Mouse (Mus musculus) CD4-positive, CD25-positive, alpha-beta regulatory T cell, adult 4 months (primary cell): ENCODE results near the gene Itga8. TPM values are rescaled to one million over a fixed set of nuclear protein-coding genes. Genes with fewer than 3 reads are reported as not detected.

Experiments
- ATAC-seq: one replicate; pipeline ENCODE4 v1.8.0; 2017
- polyA plus RNA-seq, 2 experiments: library from polyadenylated mRNA; unstranded; fragments of 100-300 nt; shearing (Covaris generic); gene quantifications; one replicate each; pipeline ENCODE4 v1.2.1; 2017

Gene Itga8
- polyA plus RNA-seq, 2 experiments from 2014 or later, result not detected

GRCm38 (mm10) chr2:12293458-12293857 is 8.3 kb downstream of the Itga8 start:
- ATAC-seq, result no peak

GRCm38 (mm10) chr2:12292023-12292820 is 9.5 kb downstream of the Itga8 start:
- no peak for ATAC-seq

- ATAC-seq, result no peak
These were observed 11.5 kb downstream of the Itga8 start for GRCm38 (mm10) chr2:12290235-12290634.

- ATAC-seq, result no peak
These were observed 13.9 kb downstream of the Itga8 start for GRCm38 (mm10) chr2:12287831-12288230.

DNA sequence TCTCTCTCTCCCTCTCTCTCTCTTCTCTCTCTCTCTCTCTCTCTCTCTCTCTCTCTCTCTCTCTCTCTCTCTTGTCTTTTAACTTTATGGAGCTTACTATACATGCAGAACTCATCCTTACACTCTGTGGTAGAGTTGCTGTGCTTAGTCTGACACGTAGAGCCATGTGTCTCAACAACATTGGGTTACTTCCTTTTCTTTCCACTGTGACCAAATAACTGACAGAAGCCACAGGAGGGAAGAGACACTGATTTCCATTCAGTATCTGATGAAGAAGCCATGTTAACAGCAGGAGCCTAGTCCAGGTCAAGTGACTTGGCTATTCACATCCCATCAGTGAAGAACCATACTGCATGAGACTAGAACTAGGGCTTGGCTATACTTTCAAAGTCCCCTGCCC is 21.1 kb downstream of the Itga8 start:
- ATAC-seq, result no peak

GRCm38 (mm10) chr2:12279070-12279612 is 22.6 kb downstream of the Itga8 start:
- no peak for ATAC-seq

DNA sequence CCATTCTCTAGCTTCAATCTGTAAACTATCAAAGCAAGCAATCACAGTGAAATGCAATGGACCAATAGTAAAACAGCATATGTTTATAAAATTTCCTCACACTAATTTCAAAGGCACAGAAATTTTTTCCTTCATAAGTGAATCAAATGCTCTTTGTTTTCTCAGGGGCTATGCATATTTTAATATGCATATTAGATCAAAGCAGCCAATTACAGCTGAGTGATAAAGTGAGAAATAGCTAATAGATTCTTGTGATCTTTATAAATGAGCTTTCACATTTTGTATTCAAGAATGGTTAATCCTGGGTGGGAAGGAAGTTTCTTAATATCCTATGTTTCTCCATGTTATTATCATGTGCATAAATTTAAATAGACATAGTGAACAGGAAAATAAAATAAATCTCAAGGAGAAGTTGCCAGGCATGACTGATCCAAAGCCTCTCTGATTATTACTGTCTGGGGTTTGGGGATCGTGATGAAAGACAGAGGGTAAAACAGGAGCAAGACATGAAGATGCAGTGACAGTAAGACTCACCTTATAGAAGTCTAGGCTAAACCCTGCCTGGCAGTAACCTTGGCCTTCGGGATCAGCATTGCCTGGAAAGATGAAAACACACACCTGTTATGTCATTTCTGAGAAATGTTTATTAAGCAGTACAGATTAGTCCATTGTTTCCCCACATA is 44.9 kb downstream of the Itga8 start:
- no peak for ATAC-seq

DNA sequence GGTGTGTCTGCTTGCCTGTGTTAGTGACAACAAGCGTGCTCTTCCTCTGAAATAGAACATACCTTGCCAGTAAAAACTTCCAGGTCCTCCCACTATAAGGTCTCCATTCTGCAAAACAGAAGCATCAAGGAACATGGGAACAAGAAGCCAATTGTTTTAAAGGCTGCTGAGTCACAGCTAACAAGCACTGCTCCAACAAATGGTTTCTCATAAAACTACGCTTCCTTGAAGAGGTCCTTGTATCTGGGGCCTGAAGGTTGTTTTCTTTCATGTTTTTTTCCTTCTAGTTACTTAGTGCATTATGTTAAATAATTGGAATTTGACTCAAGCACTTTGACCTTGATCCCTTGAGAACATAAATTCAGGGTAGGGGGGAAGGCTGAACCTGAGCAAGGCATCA is 45.8 kb downstream of the Itga8 start:
- no peak for ATAC-seq

DNA sequence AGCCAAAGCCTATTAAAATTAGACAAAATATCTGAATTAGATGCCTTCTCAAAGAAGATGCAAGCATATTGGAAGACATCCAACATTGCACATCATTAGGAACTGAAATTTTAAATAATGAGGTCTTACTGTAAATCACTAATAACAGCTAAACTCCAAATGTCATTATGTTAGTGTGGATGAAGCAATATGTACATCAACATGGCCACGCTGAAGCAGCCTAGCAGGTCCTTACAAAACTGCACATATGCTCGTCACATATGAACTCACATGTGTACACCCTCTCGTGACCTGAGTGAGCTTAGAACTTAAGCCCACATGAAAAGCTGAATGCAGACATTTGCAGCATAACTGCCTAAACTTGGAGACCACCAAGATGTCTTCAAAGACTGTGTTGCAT is 66.4 kb downstream of the Itga8 start:
- ATAC-seq, result no peak

DNA sequence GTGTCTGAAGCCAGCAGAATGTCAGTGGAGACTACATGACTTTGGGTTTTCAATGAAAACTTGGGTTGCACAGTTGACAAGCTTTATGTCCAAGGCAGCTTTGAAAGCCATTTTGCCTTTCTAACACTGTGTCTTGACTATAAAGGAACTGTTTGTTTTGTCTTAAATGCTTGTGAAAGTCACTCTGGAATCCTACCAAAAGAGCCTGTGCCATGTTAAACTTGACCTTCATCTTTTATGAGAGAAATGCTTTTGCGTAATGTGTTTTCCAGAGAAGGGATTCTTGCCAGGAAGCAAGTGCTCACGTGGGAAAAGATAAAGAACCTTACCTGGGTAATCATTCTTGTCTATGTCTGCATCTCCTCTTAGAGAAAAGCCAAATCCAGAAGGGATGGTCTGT is 72.0 kb downstream of the Itga8 start:
- ATAC-seq, result no peak

- no peak for ATAC-seq
These were observed 73.4 kb downstream of the Itga8 start for GRCm38 (mm10) chr2:12228335-12228734.

DNA sequence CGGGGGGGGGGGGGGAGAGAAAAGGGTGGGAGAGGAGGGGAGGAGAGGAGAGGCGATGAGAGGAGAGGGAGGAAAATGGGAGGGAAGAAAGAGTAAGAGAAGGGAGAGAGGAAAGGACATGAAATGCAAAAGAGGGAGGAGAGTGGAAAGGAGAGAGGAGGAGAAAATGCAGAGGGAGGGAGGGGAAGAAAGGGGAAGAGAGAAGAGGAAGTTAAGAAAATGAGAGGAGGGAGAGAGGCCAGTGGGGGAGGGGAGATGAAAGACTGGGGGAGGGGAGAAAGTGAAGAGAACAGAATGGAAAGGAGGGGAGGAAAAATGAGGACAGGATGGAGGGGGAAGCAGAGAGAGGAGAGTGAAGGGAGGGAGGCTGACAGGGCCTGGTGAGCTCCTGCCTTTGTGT is 74.5 kb downstream of the Itga8 start:
- no peak for ATAC-seq

DNA sequence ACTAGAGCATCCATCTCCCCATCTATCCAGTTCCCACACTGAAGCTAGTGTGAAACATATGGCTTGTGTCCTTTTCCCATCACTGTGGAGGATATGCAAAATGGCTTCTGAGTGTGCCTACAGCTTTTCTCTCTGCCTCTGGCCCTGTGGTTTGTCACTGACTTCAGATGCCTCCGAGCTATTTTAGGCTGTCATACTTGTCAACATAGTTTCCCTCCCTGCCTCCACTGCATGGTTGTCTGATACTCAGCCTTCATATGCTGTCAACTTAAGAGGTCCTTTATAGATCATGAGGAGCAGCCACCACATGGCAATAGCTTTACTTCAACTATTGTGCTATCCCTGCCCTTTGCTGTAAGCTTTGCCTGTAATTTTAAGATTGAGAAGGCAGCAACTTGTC is 75.4 kb downstream of the Itga8 start:
- no peak for ATAC-seq

DNA sequence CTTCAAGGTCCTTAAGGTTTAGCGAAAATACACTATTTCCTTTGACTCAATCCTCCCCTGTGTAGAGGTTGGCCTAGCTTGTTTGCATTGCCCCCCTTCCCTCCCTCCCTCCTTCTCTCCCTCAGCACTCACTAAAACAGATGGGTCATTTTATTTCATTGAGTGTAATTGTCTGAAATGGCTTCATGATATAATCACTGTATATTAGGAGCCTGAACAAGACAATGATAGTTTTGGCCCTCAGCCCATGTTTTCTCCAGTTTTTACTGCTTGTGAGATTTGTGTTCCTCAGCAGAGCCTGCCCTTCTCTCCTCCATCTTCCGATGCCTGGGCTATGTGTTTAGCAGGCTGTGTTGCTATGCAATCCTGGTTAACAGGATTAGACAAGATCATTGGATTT is 80.1 kb downstream of the Itga8 start:
- no peak for ATAC-seq

DNA sequence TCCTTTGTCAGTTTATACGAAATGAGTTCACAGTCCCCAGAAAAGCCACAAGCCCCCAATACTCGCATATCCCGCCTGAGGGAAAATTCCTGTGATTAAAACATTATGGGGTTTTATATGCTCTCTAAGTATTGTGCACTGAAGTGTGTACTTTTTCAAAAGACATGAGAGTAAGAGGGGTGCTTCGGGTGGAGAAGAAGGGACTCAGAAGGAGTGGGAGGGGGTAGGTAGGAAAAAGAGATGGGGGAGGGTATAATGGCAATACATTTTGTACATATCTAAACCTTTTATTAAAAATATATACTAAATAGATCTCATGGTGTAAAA is 88.3 kb downstream of the Itga8 start:
- ATAC-seq, result no peak

- no peak for ATAC-seq
These were observed 88.9 kb downstream of the Itga8 start for GRCm38 (mm10) chr2:12212662-12213463.

DNA sequence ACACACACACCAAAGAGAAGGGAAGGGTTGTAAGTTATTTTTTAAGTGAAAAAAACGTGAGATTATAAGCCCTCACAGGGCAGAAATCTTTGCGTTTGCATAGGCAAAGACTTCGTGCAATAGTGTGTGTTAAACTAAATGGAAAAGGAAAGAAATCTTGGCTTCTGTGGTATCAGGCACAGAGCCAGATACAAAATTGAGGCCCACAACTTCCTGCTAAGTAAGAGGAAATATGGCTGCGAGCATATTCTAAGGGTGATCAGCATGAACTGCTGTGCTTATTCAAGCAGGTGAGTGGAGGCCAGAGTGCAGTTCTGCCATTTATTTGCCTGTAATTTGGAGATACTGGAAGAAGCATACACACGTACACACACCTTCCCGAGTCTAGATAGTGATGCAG is 93.6 kb downstream of the Itga8 start:
- no peak for ATAC-seq

GRCm38 (mm10) chr2:12206353-12206752 is 95.4 kb downstream of the Itga8 start:
- no peak for ATAC-seq

- no peak for ATAC-seq
These were observed 95.8 kb downstream of the Itga8 start for GRCm38 (mm10) chr2:12205875-12206274.

GRCm38 (mm10) chr2:12203231-12203630 is 98.5 kb downstream of the Itga8 start:
- ATAC-seq, result no peak

DNA sequence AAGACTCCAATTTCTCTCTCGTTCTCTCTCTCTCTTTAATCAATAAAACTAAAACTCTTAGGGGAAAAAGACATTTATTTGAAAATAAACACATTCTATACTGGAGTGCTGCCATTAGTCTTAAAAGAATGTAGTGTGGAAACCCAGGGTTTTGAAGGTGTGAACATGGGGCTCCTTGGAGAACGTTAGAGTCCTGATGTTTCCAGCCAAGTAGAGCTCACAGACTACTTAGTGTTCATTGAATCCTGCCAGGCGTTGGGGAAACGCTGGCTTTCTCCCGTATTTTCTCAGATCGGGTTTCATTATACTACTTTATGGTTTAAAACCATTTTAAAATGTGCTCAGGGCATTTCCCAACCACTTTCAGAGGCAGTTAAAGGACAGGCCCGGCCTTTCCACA is 103.0 kb downstream of the Itga8 start:
- no peak for ATAC-seq

DNA sequence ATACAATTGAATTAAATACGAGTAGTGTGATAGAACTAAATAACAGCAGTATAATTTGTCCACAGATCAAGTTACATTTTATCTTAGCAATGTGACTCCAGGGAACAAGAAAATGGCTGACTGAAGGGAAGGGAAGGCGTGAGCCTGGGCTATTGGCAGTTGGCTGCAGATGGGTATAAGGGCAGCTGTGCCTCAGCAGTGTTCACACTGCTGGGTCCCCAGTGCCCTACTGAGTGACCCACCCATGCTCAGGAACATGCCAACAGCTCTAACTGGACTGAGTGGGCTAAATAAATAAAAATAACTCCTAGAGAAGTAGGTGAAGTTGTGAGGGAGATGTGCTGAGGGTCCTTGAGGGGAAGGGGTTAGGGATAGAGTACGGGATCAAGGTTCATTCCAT is 103.5 kb downstream of the Itga8 start:
- ATAC-seq, result no peak

- no peak for ATAC-seq
These were observed 104.0 kb downstream of the Itga8 start for GRCm38 (mm10) chr2:12197711-12198110.
